Mouse (Mus musculus) cerebellum, adult 2 months (tissue): ENCODE measurements at regions not wholly inside any gene's neighbourhood (a gene's known extent, or its start where the extent isn't known, plus 50 kb on each side); places are given as distances from the start of the nearest gene placed in this dataset.

Experiments used
- DNase-seq, 2 experiments: peaks; one replicate each; pipeline ENCODE4 v3.0.0; 2021
- H3K27ac ChIP-seq: fragments of 200-500 bp; 2 replicates; pipeline ENCODE4 v1.5.1; 2012; ENCODE audit warnings: low read length, control low read depth, inconsistent platforms; ENCODE audit not compliant: insufficient read depth
- H3K27me3 ChIP-seq: fragments of 200-500 bp; 2 replicates; pipeline ENCODE4 v1.6.1; 2012; ENCODE audit warnings: inconsistent platforms, mild to moderate bottlenecking, low read length, moderate library complexity; ENCODE audit not compliant: control insufficient read depth, insufficient read depth
- H3K4me1 ChIP-seq: fragments of 200-500 bp; 2 replicates; pipeline ENCODE4 v1.6.1; 2011; ENCODE audit warnings: low read length; ENCODE audit not compliant: control insufficient read depth, insufficient read depth
- H3K4me3 ChIP-seq: fragments of 200-500 bp; replicated peaks from 2 replicates; pipeline ENCODE3; 2011; ENCODE audit warnings: mild to moderate bottlenecking, low read depth, low read length, control low read depth; ENCODE audit not compliant: insufficient read depth
- CTCF ChIP-seq: fragments of 200-500 bp; IDR thresholded peaks from 2 replicates; pipeline ENCODE4 v1.5.1; 2011; ENCODE audit warnings: low read depth, mild to moderate bottlenecking, control low read depth, low read length, moderate library complexity, borderline replicate concordance; ENCODE audit not compliant: insufficient read depth
- POLR2A ChIP-seq: fragments of 200-500 bp; IDR thresholded peaks from 2 replicates; pipeline ENCODE4 v1.6.1; 2011; ENCODE audit warnings: low read length, control low read depth, borderline replicate concordance; ENCODE audit not compliant: insufficient read depth
- WGBS: fragments of 180-500 bp; shearing (Covaris S2); methylation state at CpG from one replicate; pipeline ENCODE4 v1.1.7; 2018; 5-methylcytosine and 5-hydroxymethylcytosine counted together

- DNase-seq, result no peak
- Histone ChIP-seq H3K27ac (no peak overlapping the region), H3K4me1 (no peaks in the 10 kb centered on the region), H3K4me3 (no peak overlapping the region), H3K27me3 (no peaks in the 10 kb centered on the region; the same call in 1 of the 2 replicates)
- 48% methylated on average over 3 of the region's 3 CpGs for WGBS
- TF ChIP-seq CTCF, result no peak
- no peak for TF ChIP-seq POLR2A
Observed at GRCm38 (mm10) chr16:78247189-78247588, 54.1 kb upstream of the Cxadr start.

- no peaks in the 10 kb centered on the region for H3K4me1 ChIP-seq
- 88% methylated on average over 3 of the region's 3 CpGs for WGBS
- H3K4me3 ChIP-seq, result no peak overlapping the region
- TF ChIP-seq POLR2A (no peak), CTCF (no peak)
- DNase-seq, result no peak
- no peak overlapping the region for H3K27ac ChIP-seq
- H3K27me3 ChIP-seq, result no peaks in the 10 kb centered on the region; the same call in 1 of the 2 replicates
Observed at GRCm38 (mm10) chr16:78242678-78243077, 58.6 kb upstream of the Cxadr start.

GRCm38 (mm10) chr16:78240152-78240551 is 61.1 kb upstream of the Cxadr start:
- Histone ChIP-seq H3K4me1 (no peaks in the 10 kb centered on the region), H3K4me3 (no peak overlapping the region), H3K27me3 (no peaks in the 10 kb centered on the region; the same call in 1 of the 2 replicates), H3K27ac (no peak overlapping the region)
- WGBS, result 97% methylated on average over 4 of the region's 4 CpGs
- DNase-seq, result no peak
- TF ChIP-seq CTCF, result no peak
- no peak for TF ChIP-seq POLR2A

GRCm38 (mm10) chr16:78238052-78238701 is 63.1 kb upstream of the Cxadr start:
- H3K27me3 ChIP-seq, result no peaks in the 10 kb centered on the region; the same call in 1 of the 2 replicates
- H3K4me3 ChIP-seq, result peak overlapping the region; percentile 76
- DNase-seq, result peak; percentile 19 to 28
- no peak overlapping the region for H3K27ac ChIP-seq
- no peak for TF ChIP-seq CTCF
- no peak for TF ChIP-seq POLR2A
- WGBS, result 1% methylated on average over 18 of the region's 18 CpGs
- H3K4me1 ChIP-seq, result no peaks in the 10 kb centered on the region

GRCm38 (mm10) chr16:78237641-78238051 is 63.6 kb upstream of the Cxadr start:
- Histone ChIP-seq H3K4me3 (peak overlapping the region; percentile 76), H3K4me1 (no peaks in the 10 kb centered on the region), H3K27ac (no peak overlapping the region), H3K27me3 (no peaks in the 10 kb centered on the region; the same call in 1 of the 2 replicates)
- TF ChIP-seq CTCF, result no peak
- TF ChIP-seq POLR2A, result no peak
- DNase-seq, result no peak
- 0% methylated on average over 15 of the region's 15 CpGs for WGBS

GRCm38 (mm10) chr16:78236746-78237640 is 64.3 kb upstream of the Cxadr start:
- no peaks in the 10 kb centered on the region; the same call in 1 of the 2 replicates for H3K27me3 ChIP-seq
- no peaks in the 10 kb centered on the region for H3K4me1 ChIP-seq
- peak overlapping the region; percentile 51 for H3K4me3 ChIP-seq
- no peak overlapping the region for H3K27ac ChIP-seq
- 1% methylated on average over 25 of the region's 25 CpGs for WGBS
- DNase-seq, result peak; percentile 13 to 22
- TF ChIP-seq POLR2A (no peak), CTCF (no peak)

GRCm38 (mm10) chr16:78232205-78232604 is 69.1 kb upstream of the Cxadr start:
- no peak overlapping the region for H3K27ac ChIP-seq
- TF ChIP-seq CTCF (no peak), POLR2A (no peak)
- no peaks in the 10 kb centered on the region for H3K4me1 ChIP-seq
- H3K27me3 ChIP-seq, result no peaks in the 10 kb centered on the region
- WGBS, result 81% methylated on average over 2 of the region's 2 CpGs
- DNase-seq, result no peak
- no peak overlapping the region for H3K4me3 ChIP-seq
